Mouse (Mus musculus) liver, adult 2 months (tissue): ENCODE measurements around the gene Sars2. TPM values are rescaled to one million over a fixed set of nuclear protein-coding genes. Genes with fewer than 3 reads are reported as not detected.
A peak's percentile ranks its signal among the peaks of the same experiment; 100 is the strongest.

Experiments
- DNase-seq: peaks from one replicate; pipeline ENCODE4 v3.0.0-alpha.2; 2011; ENCODE audit warnings: low read depth, low spot score; ENCODE audit errors: extremely low read depth
- H3K27ac ChIP-seq: fragments of 200-500 bp; replicated peaks from 2 replicates; pipeline ENCODE4 v1.5.1; 2012; ENCODE audit warnings: low read depth, mild to moderate bottlenecking, control low read depth, inconsistent platforms, low read length; ENCODE audit not compliant: insufficient read depth
- H3K27me3 ChIP-seq: fragments of 200-500 bp; 2 replicates; pipeline ENCODE4 v1.6.1; 2012; ENCODE audit warnings: mild to moderate bottlenecking, moderate library complexity, low read length, inconsistent platforms; ENCODE audit not compliant: control insufficient read depth, insufficient read depth
- H3K36me3 ChIP-seq: fragments of 200-500 bp; 2 replicates; pipeline ENCODE4 v1.6.1; 2012; ENCODE audit warnings: low read length, inconsistent platforms; ENCODE audit not compliant: control insufficient read depth, insufficient read depth
- H3K4me1 ChIP-seq: fragments of 200-500 bp; 2 replicates; pipeline ENCODE4 v1.6.1; 2011; ENCODE audit warnings: low read length; ENCODE audit not compliant: control insufficient read depth, insufficient read depth
- H3K4me3 ChIP-seq: fragments of 200-500 bp; 2 replicates; pipeline ENCODE4 v1.5.1; 2011; ENCODE audit warnings: low read depth, mild to moderate bottlenecking, control low read depth, low read length, moderate library complexity; ENCODE audit not compliant: insufficient read depth
- H3K79me2 ChIP-seq: fragments of 200-500 bp; 2 replicates; pipeline ENCODE4 v1.6.1; 2012; ENCODE audit warnings: inconsistent platforms, mild to moderate bottlenecking, low read length, moderate library complexity; ENCODE audit not compliant: control insufficient read depth, insufficient read depth
- H3K9ac ChIP-seq: fragments of 200-500 bp; 2 replicates; pipeline ENCODE4 v1.6.1; 2012; ENCODE audit warnings: low read depth, mild to moderate bottlenecking, control low read depth, inconsistent platforms, low read length
- CTCF ChIP-seq: fragments of 200-500 bp; IDR thresholded peaks from 2 replicates; pipeline ENCODE4 v1.5.1; 2011; ENCODE audit warnings: low read depth, low read length, control low read depth
- POLR2A ChIP-seq: fragments of 200-500 bp; IDR thresholded peaks from 2 replicates; pipeline ENCODE4 v1.6.1; 2011; ENCODE audit warnings: low read length, control low read depth; ENCODE audit not compliant: insufficient read depth; ENCODE audit errors: extremely low read depth
- WGBS: fragments of 180-500 bp; shearing (Covaris S2); methylation state at CpG from one replicate; pipeline ENCODE4 v1.1.7; 2018; 5-methylcytosine and 5-hydroxymethylcytosine counted together
- polyA plus RNA-seq: library from polyadenylated mRNA; depleted of rRNA; stranded (reverse); fragments of >200 nt; gene quantifications from 2 replicates; pipeline ENCODE4 v1.2.3, GENCODE M21; 2012; rRNA removed
- total RNA-seq: library from RNA; depleted of rRNA; stranded (reverse); fragments of >200 nt; gene quantifications from 2 replicates; pipeline ENCODE4 v1.2.3, GENCODE M21; 2014; rRNA removed

Gene Sars2
- total and polyA plus RNA-seq, 2 experiments, result 4.6 to 25.3 TPM

DNA sequence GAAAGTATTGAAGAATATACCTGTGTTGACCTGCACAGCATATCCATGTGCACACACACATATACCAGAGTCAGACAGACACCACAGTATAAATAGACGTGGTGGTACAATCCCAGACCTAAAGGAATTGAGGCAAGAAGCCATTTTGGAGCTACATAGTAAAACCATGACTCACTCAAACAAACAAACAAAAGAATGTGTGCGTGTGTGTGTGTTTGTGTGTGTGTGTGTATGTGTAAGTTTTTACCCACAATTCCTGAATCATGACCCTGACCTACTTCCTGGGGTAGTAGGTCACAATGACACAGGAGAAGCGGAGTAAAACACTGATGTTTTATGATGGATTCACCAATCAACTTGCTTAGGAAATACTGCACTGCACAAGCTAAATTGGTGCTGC is 59.7 kb downstream of the Sars2 start:
- Histone ChIP-seq H3K4me1 (peaks cover 9% of the 10 kb centered on the region), H3K27me3 (no peaks in the 10 kb centered on the region), H3K36me3 (no peaks in the 10 kb centered on the region), H3K4me3 (no peak overlapping the region), H3K27ac (no peak overlapping the region), H3K79me2 (no peaks in the 10 kb centered on the region), H3K9ac (no peak overlapping the region)
- no peak for DNase-seq
- TF ChIP-seq CTCF (no peak), POLR2A (no peak)
- WGBS, result 39% methylated on average over 3 of the region's 3 CpGs

DNA sequence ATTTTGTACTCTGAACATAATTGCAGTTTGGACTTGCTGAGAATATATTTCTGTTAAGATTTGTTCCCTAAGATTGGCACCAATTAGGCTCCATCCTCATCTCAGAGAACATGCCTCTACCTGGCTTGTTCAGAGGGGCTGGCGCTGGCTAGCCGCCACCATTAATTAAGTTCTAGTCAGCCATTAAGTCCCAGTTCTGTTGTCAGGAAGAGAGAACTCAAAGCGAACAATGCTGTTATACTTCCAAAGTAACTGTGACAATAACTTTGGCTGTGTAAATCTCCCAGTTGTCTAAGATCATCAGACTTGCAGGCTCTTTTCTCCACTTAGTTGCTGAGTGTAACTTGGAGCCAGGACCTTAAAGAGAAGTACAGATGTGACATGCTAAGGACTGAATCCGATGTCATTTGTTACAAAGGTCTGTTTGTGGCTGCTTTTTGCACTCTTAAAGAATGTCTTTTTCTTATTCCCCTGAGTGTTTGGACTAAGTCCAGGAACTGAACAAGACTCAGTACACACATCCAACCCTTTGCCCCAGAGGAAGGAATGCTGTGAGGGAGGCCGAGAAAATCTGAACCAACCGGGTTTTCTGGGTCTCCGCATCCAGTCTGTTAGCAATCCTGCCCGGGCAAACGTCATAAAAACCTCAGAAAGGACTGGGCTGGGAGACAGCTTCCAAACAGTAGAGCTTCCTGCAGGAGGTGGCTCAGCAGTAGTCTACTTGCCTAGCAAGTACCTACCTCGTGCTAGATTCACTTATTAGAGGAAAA is 60.3 kb downstream of the Sars2 start:
- Histone ChIP-seq H3K27me3 (no peaks in the 10 kb centered on the region), H3K36me3 (no peaks in the 10 kb centered on the region), H3K27ac (no peak overlapping the region), H3K4me3 (no peak overlapping the region), H3K4me1 (peaks cover 6% of the 10 kb centered on the region), H3K79me2 (no peaks in the 10 kb centered on the region), H3K9ac (no peak overlapping the region)
- 57% methylated on average over 10 of the region's 10 CpGs for WGBS
- TF ChIP-seq CTCF, result no peak
- TF ChIP-seq POLR2A, result no peak
- no peak for DNase-seq

DNA sequence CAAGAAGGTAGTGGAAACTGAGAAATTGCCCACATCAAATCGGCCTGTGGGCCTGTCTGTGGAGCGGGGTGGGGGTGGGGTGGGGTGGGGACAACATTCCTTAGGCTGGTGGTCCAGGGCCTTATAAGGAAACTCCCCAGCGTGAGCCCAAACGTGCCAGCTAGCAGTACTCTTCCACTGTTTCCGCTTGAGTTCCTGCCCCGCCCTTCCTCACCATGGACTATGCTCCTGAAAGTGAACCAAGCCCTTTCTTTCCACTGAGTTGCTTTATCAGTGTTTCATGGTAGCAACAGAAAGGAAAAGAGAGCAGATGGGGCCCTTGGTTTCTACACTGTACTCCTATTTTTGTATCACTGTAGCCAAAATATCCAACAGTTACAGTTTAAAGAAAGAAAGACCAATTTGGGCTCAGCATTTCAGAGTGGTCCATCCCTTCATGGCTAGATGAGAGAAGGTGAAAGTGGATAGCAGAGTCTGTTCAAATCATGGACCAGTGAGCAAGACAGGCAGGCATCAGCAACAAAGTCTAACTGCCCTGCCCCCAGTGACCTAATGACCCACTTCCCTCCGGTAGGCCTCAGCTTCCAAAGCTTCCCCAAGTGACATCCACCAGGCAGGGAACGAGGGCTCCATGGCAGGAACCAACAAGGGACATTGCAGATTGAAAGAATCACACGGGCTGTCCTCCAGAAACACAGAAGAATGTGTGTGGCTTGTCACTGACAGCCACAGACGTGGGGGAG is 61.2 kb downstream of the Sars2 start:
- Histone ChIP-seq H3K4me1 (peaks cover 8% of the 10 kb centered on the region), H3K36me3 (no peaks in the 10 kb centered on the region), H3K4me3 (no peak overlapping the region), H3K79me2 (no peaks in the 10 kb centered on the region), H3K27me3 (no peaks in the 10 kb centered on the region), H3K9ac (no peak overlapping the region), H3K27ac (no peak overlapping the region)
- DNase-seq, result peak; percentile 50
- whole genome bisulfite sequencing, result 20% methylated on average over 10 of the region's 10 CpGs
- TF ChIP-seq POLR2A (no peak), CTCF (no peak)

Other genes with a start within 250 kb of the Sars2 start
- gene Ifnl2, start 231.5 kb upstream of the Sars2 start, total RNA-seq, result not detected in 2 replicates
- gene Ifnl2, start 231.5 kb upstream of the Sars2 start, polyA plus RNA-seq, result not detected in 2 replicates
- gene Ifnl3, start 219.2 kb upstream of the Sars2 start, total RNA-seq, result not detected in 2 replicates
- gene Ifnl3, start 219.2 kb upstream of the Sars2 start, polyA plus RNA-seq, result not detected in 2 replicates
- 8.7 and 16.4 TPM in 2 replicates for gene Sycn, start 201.1 kb upstream of the Sars2 start, total RNA-seq
- gene Sycn, start 201.1 kb upstream of the Sars2 start, polyA plus RNA-seq, result 1.4 and 1.6 TPM in 2 replicates
- not detected in 2 replicates for gene Nccrp1, start 194.7 kb upstream of the Sars2 start, total RNA-seq
- gene Nccrp1, start 194.7 kb upstream of the Sars2 start, polyA plus RNA-seq, result 0.05 TPM in 1 of 2 replicates, not detected in the other
- gene Samd4b, start 143.8 kb upstream of the Sars2 start, total RNA-seq, result 4.1 and 6.9 TPM in 2 replicates
- 25.7 and 27.0 TPM in 2 replicates for gene Samd4b, start 143.8 kb upstream of the Sars2 start, polyA plus RNA-seq
- 4.0 and 7.0 TPM in 2 replicates for gene Pak4, start 143.8 kb upstream of the Sars2 start, total RNA-seq
- gene Pak4, start 143.8 kb upstream of the Sars2 start, polyA plus RNA-seq, result 14.9 TPM in 2 replicates
- gene Acp7, start 110.7 kb upstream of the Sars2 start, total RNA-seq, result not detected in 2 replicates
- not detected in 2 replicates for gene Acp7, start 110.7 kb upstream of the Sars2 start, polyA plus RNA-seq
- not detected in 2 replicates for gene Fbxo27, start 49.1 kb upstream of the Sars2 start, total RNA-seq
- gene Fbxo27, start 49.1 kb upstream of the Sars2 start, polyA plus RNA-seq, result 0.16 and 0.19 TPM in 2 replicates
- 0.46 and 0.60 TPM in 2 replicates for gene Fbxo17, start 25.2 kb upstream of the Sars2 start, total RNA-seq
- gene Fbxo17, start 25.2 kb upstream of the Sars2 start, polyA plus RNA-seq, result 0.53 and 1.0 TPM in 2 replicates
- 66.0 and 70.3 TPM in 2 replicates for gene Mrps12, start 172 bp upstream of the Sars2 start, total RNA-seq
- gene Mrps12, start 172 bp upstream of the Sars2 start, polyA plus RNA-seq, result 98.0 and 103 TPM in 2 replicates
- gene Ccer2, start 14.2 kb downstream of the Sars2 start, total RNA-seq, result not detected in 2 replicates
- not detected in 2 replicates for gene Ccer2, start 14.2 kb downstream of the Sars2 start, polyA plus RNA-seq
- gene Sirt2, start 24.7 kb downstream of the Sars2 start, total RNA-seq, result 15.1 and 21.4 TPM in 2 replicates
- gene Sirt2, start 24.7 kb downstream of the Sars2 start, polyA plus RNA-seq, result 52.9 and 56.7 TPM in 2 replicates
- gene Nfkbib, start 25.5 kb downstream of the Sars2 start, total RNA-seq, result 6.1 and 7.3 TPM in 2 replicates
- 39.9 and 46.3 TPM in 2 replicates for gene Nfkbib, start 25.5 kb downstream of the Sars2 start, polyA plus RNA-seq
- gene Rinl, start 47.0 kb downstream of the Sars2 start, total RNA-seq, result 1.4 TPM in 2 replicates
- gene Rinl, start 47.0 kb downstream of the Sars2 start, polyA plus RNA-seq, result 1.2 and 1.8 TPM in 2 replicates
- 90.1 and 109 TPM in 2 replicates for gene Hnrnpl, start 66.5 kb downstream of the Sars2 start, total RNA-seq
- gene Hnrnpl, start 66.5 kb downstream of the Sars2 start, polyA plus RNA-seq, result 81.6 and 109 TPM in 2 replicates
- gene Ech1, start 83.2 kb downstream of the Sars2 start, total RNA-seq, result 636 and 645 TPM in 2 replicates
- 561 and 625 TPM in 2 replicates for gene Ech1, start 83.2 kb downstream of the Sars2 start, polyA plus RNA-seq
- gene Lgals4, start 91.9 kb downstream of the Sars2 start, total RNA-seq, result 9.5 and 11.0 TPM in 2 replicates
- 7.9 and 16.4 TPM in 2 replicates for gene Lgals4, start 91.9 kb downstream of the Sars2 start, polyA plus RNA-seq
- gene Lgals7, start 121.9 kb downstream of the Sars2 start, total RNA-seq, result not detected in 2 replicates
- not detected in 2 replicates for gene Lgals7, start 121.9 kb downstream of the Sars2 start, polyA plus RNA-seq
- gene Capn12, start 139.4 kb downstream of the Sars2 start, total RNA-seq, result not detected in 2 replicates
- 0.04 TPM in 1 of 2 replicates, not detected in the other for gene Capn12, start 139.4 kb downstream of the Sars2 start, polyA plus RNA-seq
- 47.4 and 87.1 TPM in 2 replicates for gene Actn4, start 220.3 kb downstream of the Sars2 start, total RNA-seq
- 125 and 145 TPM in 2 replicates for gene Actn4, start 220.3 kb downstream of the Sars2 start, polyA plus RNA-seq
- 64.8 and 73.2 TPM in 2 replicates for gene Eif3k, start 239.9 kb downstream of the Sars2 start, total RNA-seq
- gene Eif3k, start 239.9 kb downstream of the Sars2 start, polyA plus RNA-seq, result 86.3 and 91.2 TPM in 2 replicates
- 0.18 and 0.54 TPM in 2 replicates for gene Map4k1, start 240.1 kb downstream of the Sars2 start, total RNA-seq
- 1.2 and 1.5 TPM in 2 replicates for gene Map4k1, start 240.1 kb downstream of the Sars2 start, polyA plus RNA-seq